ENCODE assay signal across 15 mouse cellular contexts in genomic region chr2:66632728-66633127, GRCm38 (mm10). TPM values are rescaled to one million over a fixed set of nuclear protein-coding genes. Genes with fewer than 3 reads are reported as not detected.
DNase-seq lines count a peak whose midpoint lies in the region; ATAC-seq and TF ChIP-seq lines count a peak whose summit lies in the region.
"Had no signal": no experiment of that assay in that cellular context is flagged by ENCODE, and none has a peak within 500 bp of the region (broad histone marks: within the 10 kb centered on the region; RNA-seq: fewer than 3 reads in every experiment).

No protein-coding gene starts in this region.

- no peaks in the 10 kb centered on the region for H3K36me3 ChIP-seq in embryonic facial prominence, embryonic 11.5 days (replicated peaks; ENCODE audit: control insufficient read depth, insufficient read depth, low read depth, low read length)
- H3K36me3 ChIP-seq in embryonic facial prominence, embryonic 10.5 days (replicated peaks) = no peaks in the 10 kb centered on the region
- no peaks in the 10 kb centered on the region for H3K36me3 ChIP-seq in lung, embryonic 14.5 days (ENCODE audit: insufficient read depth)
- H3K36me3 ChIP-seq in limb, embryonic 12.5 days = no peaks in the 10 kb centered on the region

- H3K27me3 ChIP-seq in embryonic facial prominence, embryonic 11.5 days (ENCODE audit: control insufficient read depth, insufficient read depth, low read length) = no peaks in the 10 kb centered on the region
- H3K27me3 ChIP-seq in embryonic facial prominence, embryonic 10.5 days (replicated peaks; ENCODE audit: low read depth, poor library complexity, severe bottlenecking) = peaks cover 24% of the 10 kb centered on the region
- H3K27me3 ChIP-seq in lung, embryonic 14.5 days (ENCODE audit: insufficient read depth, low read length) = peaks cover 12% of the 10 kb centered on the region
- H3K27me3 ChIP-seq in limb, embryonic 12.5 days = peaks cover 16% of the 10 kb centered on the region

- intact Hi-C loops in gastrocnemius, adult 2 months (cut with DNase I) = no loop called here

- TF ChIP-seq CTCF in lung, embryonic 14.5 days (IDR thresholded peaks at IDR 0.05; ENCODE audit: low read depth) = no peak
- TF ChIP-seq CTCF in gastrocnemius, adult 2 months (IDR thresholded peaks at IDR 0.05) = no peak

- no peak overlapping the region for H3K4me3 ChIP-seq in embryonic facial prominence, embryonic 11.5 days (ENCODE audit: low read depth, low read length)
- H3K4me3 ChIP-seq in embryonic facial prominence, embryonic 10.5 days = no peak overlapping the region
- H3K4me3 ChIP-seq in lung, embryonic 14.5 days (ENCODE audit: low read depth, low read length) = no peak overlapping the region
- no peak overlapping the region for H3K4me3 ChIP-seq in limb, embryonic 12.5 days (replicated peaks)
- no peak overlapping the region for H3K4me3 ChIP-seq in gastrocnemius, adult 2 months

- no peaks in the 10 kb centered on the region for H3K4me1 ChIP-seq in embryonic facial prominence, embryonic 11.5 days (ENCODE audit: control insufficient read depth, insufficient read depth, low read length)
- H3K4me1 ChIP-seq in embryonic facial prominence, embryonic 10.5 days = peaks cover 8% of the 10 kb centered on the region
- H3K4me1 ChIP-seq in lung, embryonic 14.5 days (ENCODE audit: insufficient read depth) = no peaks in the 10 kb centered on the region
- H3K4me1 ChIP-seq in limb, embryonic 12.5 days (replicated peaks) = peaks cover 14% of the 10 kb centered on the region; the same call in 1 of the 2 replicates

- H3K9ac ChIP-seq in embryonic facial prominence, embryonic 11.5 days (replicated peaks; ENCODE audit: low read length) = no peak overlapping the region
- no peak overlapping the region for H3K9ac ChIP-seq in lung, embryonic 14.5 days
- no peak overlapping the region for H3K9ac ChIP-seq in limb, embryonic 12.5 days (replicated peaks)

- 0 out of 2 replicates have a peak, but pooled peaks have one; percentile 24 for ATAC-seq in embryonic facial prominence, embryonic 11.5 days (replicated peaks; ENCODE audit: insufficient number of reproducible peaks, low FRiP score, low TSS enrichment, low read depth)
- no peak for ATAC-seq in lung, embryonic 14.5 days (ENCODE audit: insufficient read depth)
- peak; percentile 24 for ATAC-seq in limb, embryonic 12.5 days (ENCODE audit: insufficient number of reproducible peaks, insufficient read depth, low FRiP score, low TSS enrichment, low read depth)

- no peak overlapping the region for H3K4me2 ChIP-seq in embryonic facial prominence, embryonic 11.5 days (ENCODE audit: low read depth, low read length)
- H3K4me2 ChIP-seq in lung, embryonic 14.5 days = no peak overlapping the region
- H3K4me2 ChIP-seq in limb, embryonic 12.5 days = no peak overlapping the region
- H3K4me2 ChIP-seq: heart, embryonic 11.5 days had no signal

- DNase-seq in embryonic facial prominence, embryonic 11.5 days (ENCODE audit: low spot score) = peak; percentile 38
- no peak for DNase-seq in embryonic facial prominence, embryonic 10.5 days (ENCODE audit: low spot score)
- DNase-seq in lung, embryonic 14.5 days = peak; percentile 28
- no peak for DNase-seq in lung, postnatal 10 days
- DNase-seq in retina, postnatal 1 day = peak; percentile 20
- DNase-seq in gastrocnemius, adult 2 months = no peak
- no peak for DNase-seq in ovary, postnatal 10 days (ENCODE audit: low spot score)
- DNase-seq: adrenal gland, postnatal 25 days; gastrocnemius, postnatal 14 days; lung, postnatal 14 days had no signal

- 27% methylated on average over 5 of the region's 5 CpGs for WGBS in embryonic facial prominence, embryonic 11.5 days
- 31% methylated on average over 5 of the region's 5 CpGs for WGBS in embryonic facial prominence, embryonic 10.5 days
- WGBS in lung, embryonic 14.5 days = 22% methylated on average over 5 of the region's 5 CpGs
- 21% methylated on average over 5 of the region's 5 CpGs for WGBS in limb, embryonic 12.5 days

- H3K9me3 ChIP-seq in embryonic facial prominence, embryonic 11.5 days (replicated peaks; ENCODE audit: control insufficient read depth, low read length) = no peaks in the 10 kb centered on the region
- H3K9me3 ChIP-seq in embryonic facial prominence, embryonic 10.5 days = no peaks in the 10 kb centered on the region
- no peaks in the 10 kb centered on the region for H3K9me3 ChIP-seq in lung, embryonic 14.5 days (ENCODE audit: low read depth, low read length)
- no peaks in the 10 kb centered on the region for H3K9me3 ChIP-seq in limb, embryonic 12.5 days

- H3K27ac ChIP-seq in embryonic facial prominence, embryonic 11.5 days (replicated peaks; ENCODE audit: low read depth, low read length) = no peak overlapping the region
- H3K27ac ChIP-seq in embryonic facial prominence, embryonic 10.5 days (replicated peaks) = no peak overlapping the region
- H3K27ac ChIP-seq in lung, embryonic 14.5 days (ENCODE audit: low read depth) = no peak overlapping the region
- no peak overlapping the region for H3K27ac ChIP-seq in limb, embryonic 12.5 days
- H3K27ac ChIP-seq in gastrocnemius, adult 2 months = no peak overlapping the region

RNA-seq across cellular contexts. Expression of gene Scn9a, which starts 2.0 kb away (rescaled TPM):
- 3.5 and 4.7 TPM in 2 replicates for polyA plus RNA-seq in embryonic facial prominence, embryonic 11.5 days (2014; fragmentation: Nextera tagmentation; extraction: Ambion mirVana)
- polyA plus RNA-seq in embryonic facial prominence, embryonic 10.5 days (2016; fragmentation: Nextera tagmentation; extraction: Ambion mirVana) = 1.2 and 2.7 TPM in 2 replicates
- 0.15 and 0.18 TPM in 2 replicates for polyA plus RNA-seq in lung, embryonic 14.5 days (2014; fragmentation: Nextera tagmentation; extraction: Ambion mirVana)
- 0.73 and 1.5 TPM in 2 replicates for polyA plus RNA-seq in limb, embryonic 12.5 days (2016; fragmentation: Nextera tagmentation; extraction: Ambion mirVana)
- total RNA-seq in gastrocnemius, adult 2 months (2021) = under 1 TPM in 1 of 2 experiments, not detected in 1; 0.03 TPM
- total RNA-seq: gastrocnemius, postnatal 14 days; hematopoietic stem cell, adult 5-6 weeks; liver, adult 2 months; monocyte, adult 5-6 weeks had no signal
- polyA plus RNA-seq: liver, adult 2 months had no signal

Comparison
In these comparisons a context has a peak if more than half of its experiments do, and no peak if none do; other contexts are left out.
1. DNase-seq: peak in embryonic facial prominence, embryonic 11.5 days (single experiment), lung, embryonic 14.5 days (single experiment) and retina, postnatal 1 day (single experiment); none in embryonic facial prominence, embryonic 10.5 days (single experiment), lung, postnatal 10 days (single experiment), gastrocnemius, adult 2 months (single experiment) and ovary, postnatal 10 days (single experiment).